Mouse (Mus musculus): Measurements from ENCODE around the gene 1600012H06Rik.

DNA sequence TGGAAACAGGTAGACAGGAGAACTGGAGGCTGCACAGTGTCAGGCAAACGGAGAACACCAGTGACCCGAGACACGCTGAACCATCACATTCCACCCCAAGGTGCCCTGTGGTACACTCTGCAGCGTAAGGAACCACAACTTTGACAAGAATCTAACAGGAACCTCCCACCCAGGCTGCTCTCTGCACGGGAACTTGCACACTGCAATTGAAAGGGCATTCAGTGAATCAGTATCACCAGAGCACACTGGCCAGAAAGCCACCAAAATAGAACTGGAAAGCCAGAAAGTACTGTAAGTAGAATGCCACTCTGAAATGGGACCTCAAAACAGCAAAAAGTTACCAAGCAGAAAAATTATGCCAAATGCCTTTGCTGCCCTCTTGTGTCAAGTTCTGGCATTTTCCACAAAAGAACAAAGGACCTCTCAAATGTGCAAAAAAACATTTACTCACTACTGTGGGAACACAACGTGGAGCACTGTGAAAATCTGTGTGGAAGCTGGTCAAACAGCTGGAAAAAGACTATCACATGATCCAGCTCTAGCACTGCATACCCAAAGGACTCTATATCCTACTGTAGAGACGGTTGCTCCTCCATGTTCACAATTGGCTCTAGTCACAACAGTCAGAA lies 38.2 kb upstream of the 1600012H06Rik start:
- TF ChIP-seq GATA1 (IDR thresholded peaks at IDR 0.05; ENCODE audit: low read length) (no peak), TAL1 (IDR thresholded peaks at IDR 0.05; ENCODE audit: low read length) (no peak)

Data from erythroblast, embryonic 14.5 days (primary cell).